Mouse (Mus musculus): ENCODE measurements around the gene Ftsj1.

Ftsj1 gene

DNA sequence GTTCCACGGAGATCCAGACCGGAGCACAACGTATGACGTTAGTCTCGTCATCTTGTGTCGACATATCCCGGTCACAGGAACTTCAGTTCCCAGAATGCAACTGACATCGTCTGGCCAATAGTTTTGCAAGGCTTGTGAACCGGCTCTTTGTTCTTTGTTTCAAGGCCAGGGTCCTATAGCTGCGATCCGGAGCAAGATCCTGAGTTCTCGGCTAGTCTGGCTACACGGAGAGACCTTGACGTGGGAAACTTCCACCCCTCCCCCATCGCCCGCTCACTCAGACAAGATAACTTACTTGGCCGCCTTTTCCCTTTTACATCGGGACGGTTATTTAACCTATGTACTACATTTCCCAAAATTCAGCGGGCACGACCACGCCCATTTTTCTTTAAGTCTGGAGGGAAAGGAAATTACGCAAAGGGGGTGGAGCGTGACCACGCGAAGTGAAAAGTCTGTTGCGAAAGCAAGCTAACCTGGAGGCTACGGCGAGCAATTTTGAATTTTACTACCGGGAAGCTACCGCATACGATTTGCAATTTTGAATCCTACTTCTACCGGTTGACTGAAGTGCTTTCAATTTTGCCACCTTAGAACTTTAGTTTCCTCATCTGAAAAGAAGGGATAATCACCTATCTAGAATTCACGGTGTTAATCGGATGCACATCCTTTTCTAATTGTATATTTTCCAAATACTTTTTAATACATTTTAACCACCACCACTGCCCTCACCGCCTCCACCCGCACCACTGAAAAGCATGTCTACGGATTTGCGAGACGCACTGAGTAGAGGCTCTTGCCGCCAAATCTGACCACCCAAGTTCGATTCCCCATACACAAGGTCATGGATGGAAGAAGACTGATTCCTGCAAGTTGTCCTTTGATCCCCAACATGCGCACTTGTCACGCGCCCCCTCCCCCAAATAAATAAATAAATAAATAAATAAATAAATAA, at the start of gene Ftsj1:
Ftsj1 (minus strand) TSS at position 73 of the 952 bp plus-strand sequence.
- in situ Hi-C loops (cut with MseI, MboI) = loop anchor here in 1 of 2 experiments (10.0 kb wide), 1 partner anchor 58 kb away; the partner anchor contains the start of gene Ebp

DNA sequence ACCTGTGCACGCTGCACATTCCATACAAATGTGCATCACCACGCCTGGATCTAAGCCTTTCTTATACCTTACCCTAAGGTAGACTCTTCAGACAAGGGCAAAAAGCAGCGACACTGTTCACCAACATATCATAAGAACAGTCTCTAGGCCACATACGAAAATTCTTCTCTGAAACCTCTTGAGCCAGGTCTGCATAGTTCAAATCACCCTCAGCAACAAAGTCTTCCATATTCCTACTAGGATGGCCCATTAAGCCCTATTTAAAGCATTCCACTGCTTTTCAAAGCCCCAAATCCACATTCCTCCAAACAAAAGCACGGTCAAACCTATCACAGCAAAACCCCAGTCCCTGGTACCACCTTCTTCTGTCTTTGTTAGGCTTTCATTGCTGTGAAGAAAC, 36.4 kb upstream of the Ftsj1 start:
- in situ Hi-C loops (cut with MseI, MboI) = no loop called here

DNA sequence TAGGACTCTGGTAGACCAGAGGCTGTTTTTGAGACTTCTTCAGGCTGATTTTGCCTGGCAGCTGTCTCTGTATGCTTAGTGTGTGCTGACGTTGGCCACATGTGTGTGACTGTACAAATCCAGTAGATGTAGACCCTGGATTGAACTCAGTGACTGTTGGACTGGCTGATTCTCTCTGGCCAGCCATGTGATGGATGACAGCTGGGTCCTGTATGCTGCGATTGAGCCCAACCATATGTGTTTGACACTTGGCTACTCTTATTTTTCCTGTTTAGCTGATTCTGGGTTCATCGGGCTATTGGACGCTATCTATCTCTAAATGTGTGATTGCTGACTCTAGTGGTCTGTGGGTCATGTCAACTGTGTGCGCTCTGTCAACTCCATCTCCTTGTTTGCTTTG, 21.9 kb upstream of the Ftsj1 start:
- in situ Hi-C loops (cut with MseI, MboI) = no loop called here

DNA sequence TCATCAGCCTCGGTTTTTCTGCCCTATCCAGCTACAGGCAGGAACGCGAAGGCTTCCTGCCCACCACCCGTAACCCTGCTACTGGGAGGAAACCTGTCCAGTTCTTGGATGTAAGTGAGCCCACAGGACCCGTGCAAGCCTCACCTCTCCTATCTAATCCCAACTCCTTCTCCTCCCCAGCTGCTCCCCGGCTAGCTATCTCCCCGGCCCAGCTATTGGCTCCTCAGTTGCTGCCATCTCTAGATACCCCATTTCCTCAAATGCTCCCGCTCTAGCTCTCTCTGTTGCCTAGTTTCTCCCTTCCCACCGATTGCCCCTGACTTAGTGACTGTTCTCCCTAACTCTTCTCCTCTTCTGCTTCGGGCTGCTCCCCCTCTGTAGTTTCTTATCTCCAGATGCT, 19.8 kb upstream of the Ftsj1 start:
- in situ Hi-C loops (cut with MseI, MboI) = no loop called here

DNA sequence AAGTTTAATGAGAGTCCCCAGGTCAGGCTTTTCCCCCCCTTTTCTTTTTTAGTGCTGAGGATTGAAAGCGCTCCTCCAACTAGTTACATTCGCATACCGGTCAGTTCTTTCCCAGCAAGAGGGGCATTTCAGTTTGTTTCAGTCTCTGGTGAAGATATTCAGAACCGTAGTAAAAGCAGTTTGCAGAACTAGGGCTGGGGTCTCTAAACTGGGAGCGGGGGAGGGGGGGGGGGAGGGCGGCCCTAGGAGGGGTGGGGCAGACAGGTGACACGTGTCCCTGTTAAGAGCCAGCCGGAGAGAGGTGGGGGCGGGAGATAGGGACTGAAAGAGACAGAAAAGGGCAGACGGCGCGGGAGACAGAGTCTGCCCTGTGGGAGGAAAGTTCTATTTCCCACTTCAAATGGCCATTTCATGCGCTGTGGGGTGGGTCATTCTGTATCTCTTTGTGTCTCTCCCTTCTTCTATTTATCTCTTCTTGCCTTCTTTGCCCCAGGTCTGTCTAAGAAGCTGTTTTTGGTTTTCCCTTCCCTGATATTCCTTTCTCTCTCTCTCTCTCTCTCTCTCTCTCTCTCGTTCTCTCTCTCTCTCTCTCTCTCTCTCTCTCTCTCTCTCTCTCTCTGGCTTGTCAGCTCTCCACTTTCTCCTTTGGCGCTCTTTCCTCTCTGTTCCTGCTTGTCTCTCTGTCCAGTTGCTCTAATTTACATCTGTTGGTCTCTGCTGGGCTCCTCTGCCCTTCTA, 19.0 kb upstream of the Ftsj1 start, which contains the start of gene Slc38a5:
Slc38a5 (plus strand) TSS at position 51 of the 738 bp plus-strand sequence.
- in situ Hi-C loops (cut with MseI, MboI) = no loop called here

DNA sequence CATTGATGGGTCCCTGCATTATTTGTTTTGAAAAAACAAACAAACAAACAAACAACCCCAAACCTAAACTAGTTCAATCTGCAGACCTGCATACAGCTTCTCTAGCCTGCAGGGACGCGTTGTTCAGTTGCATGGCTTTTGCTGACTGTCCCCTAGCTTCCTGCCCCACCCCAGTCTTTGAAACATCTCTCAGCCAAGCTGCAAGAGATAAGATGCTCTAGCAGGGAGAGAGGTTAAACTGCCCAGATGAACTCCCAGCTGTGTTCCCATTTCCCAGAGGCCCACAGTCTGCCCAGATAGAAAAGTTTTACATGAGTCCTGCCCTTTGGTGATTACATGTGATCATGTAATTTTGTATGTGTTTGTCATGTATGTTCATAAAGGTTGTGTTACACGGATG, 12.0 kb upstream of the Ftsj1 start:
- in situ Hi-C loops (cut with MseI, MboI) = no loop called here

DNA sequence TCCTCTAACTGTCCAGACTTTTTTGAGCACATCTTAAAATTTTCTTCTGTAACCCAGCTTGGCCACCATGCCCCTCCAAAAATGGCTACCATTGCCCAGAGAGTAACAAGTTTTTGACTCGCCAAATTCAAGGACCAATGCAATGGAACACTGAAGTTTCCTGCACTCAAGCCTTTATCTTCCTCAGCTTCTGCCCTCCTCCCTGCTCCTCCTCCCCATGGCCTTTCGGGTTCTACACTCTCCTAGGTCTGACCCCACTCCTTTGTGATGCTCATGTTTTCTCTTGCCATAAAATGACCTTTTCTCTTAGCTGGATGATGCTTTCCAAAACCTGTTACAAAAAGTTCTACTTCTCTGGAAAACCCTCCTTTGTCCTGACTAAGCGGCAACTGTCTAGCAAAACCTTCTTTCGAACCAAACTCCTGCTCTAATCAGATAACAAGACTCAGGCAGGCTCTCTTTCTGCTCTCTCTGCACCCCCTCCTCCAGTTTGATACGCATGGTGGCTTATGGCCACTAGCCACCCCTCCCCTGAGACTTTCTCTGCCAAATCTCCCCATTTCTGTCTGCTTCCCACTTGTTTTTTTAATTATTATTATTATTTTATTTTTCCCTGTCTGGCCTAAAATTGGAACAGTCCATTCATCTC, 11.1 kb upstream of the Ftsj1 start:
- in situ Hi-C loops (cut with MseI, MboI) = no loop called here

DNA sequence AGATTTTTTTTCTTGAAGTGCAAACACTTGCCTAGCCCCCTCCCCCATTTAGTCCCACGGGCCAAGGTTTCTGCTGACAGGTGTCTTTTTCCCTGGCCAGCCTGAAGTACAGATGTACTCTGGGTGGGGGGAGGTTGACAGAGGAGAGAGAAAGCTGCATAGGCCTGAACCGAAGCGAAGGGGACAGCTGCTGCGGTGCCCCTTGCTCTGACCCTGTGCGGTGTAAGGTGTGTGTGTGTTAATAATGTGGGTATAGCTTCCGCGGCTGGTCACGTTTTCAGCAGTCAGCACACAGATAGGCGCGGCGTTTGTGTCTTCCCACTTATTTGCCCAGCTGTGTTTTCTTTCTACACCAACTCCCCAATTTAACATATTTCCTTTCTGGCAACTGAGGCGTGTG, 7.3 kb upstream of the Ftsj1 start:
- in situ Hi-C loops (cut with MseI, MboI) = loop anchor here in 1 of 2 experiments (10.0 kb wide), 1 partner anchor 65 kb away; the partner anchor contains the start of gene Ebp

DNA sequence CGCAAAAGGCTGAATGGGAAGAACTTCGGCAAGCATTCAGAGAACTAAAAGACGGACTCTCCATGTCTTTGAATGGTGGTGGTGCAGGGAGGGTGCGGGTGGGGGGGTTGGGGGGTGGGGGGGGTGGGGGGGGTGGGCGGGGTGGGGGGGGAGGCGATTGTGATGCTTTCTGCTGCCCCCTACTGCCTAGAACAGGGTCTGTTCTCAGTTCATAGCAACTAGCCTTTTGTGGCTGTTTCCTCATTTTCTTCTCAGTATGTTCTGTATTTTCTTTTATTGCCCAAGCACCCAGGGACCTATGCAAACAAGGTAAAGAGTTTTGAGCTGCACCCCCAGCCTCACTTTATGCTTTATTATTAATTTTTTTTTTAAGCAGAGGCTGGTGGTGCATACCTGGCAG, 3.6 kb upstream of the Ftsj1 start:
- in situ Hi-C loops (cut with MseI, MboI) = loop anchor here in 1 of 2 experiments (10.0 kb wide), 1 partner anchor 61 kb away; the partner anchor contains the start of gene Ebp

DNA sequence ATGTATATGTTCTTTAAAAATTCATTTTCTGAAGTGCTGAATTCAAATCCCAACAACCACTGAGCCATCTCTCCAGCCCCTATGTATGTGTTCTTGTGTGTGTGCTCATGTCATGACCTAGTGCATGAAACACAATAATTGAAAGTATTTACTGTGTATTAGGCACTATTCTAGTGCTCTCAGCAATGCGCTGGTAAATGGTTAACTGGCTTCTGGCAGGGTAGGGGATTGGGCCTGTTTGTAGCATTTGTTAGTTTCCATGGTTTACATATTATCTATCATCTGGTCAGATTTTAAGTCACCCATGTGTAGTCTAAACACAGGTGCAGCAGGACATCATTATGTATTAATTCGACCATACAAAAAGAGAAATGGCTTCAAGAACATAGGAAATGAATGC, 1.5 kb upstream of the Ftsj1 start:
- in situ Hi-C loops (cut with MseI, MboI) = loop anchor here in 1 of 2 experiments (10.0 kb wide), 1 partner anchor 59 kb away; the partner anchor contains the start of gene Ebp

DNA sequence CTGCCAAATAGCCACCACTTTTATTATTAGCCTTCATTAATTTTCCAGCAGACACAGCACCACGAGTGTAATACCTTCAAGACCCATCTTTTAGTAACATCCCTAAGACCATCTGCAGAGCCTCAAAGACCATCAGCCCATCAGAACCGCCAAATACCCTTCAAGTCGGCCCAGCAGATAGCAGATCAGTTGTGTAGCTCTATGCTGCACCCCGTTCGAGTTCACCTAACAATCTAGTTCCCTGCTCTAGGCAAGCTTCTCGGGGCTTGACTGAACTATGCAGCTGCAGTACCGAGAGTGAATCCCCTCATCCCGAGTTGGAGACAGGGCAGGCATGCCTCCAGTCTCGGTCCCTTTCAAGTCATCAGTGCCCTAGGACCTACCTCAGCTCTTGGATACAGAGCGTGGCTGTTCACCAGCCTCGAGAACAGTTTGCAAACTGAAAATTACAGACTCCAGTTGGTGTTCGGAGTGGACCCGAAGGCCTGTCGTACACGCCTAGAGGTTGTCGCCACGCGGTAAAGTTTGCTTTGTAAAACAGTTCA, 345 bp downstream of the Ftsj1 start:
- in situ Hi-C loops (cut with MseI, MboI) = loop anchor here in 1 of 2 experiments (10.0 kb wide), 1 partner anchor 57 kb away; the partner anchor contains the start of gene Ebp

DNA sequence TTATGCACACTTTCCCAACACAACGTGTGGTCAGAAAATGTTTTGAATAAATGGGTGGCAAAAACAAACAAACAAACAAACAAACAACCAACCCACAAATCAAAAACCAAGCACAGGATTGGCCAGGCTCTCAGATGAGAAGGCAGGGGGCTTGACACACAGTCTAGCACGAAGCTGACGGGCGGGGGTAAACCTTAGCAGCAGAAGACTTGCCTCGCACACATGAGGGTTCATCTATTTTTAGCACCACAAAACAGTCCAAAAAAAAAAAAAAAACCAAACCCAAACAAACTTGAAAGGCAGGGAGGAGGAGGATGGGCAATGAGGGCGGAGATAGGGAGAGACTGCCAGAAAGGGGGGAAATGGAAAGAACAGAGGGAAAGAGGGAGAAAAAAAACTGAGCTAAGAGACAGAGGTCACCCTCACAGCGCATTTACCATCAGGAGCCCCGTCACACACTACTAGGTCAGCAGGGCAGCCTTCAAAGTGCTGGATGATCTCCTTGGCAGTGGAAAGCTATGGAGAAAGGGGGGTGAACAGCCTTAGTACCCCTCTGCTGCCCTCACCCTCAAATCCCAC, 3.6 kb downstream of the Ftsj1 start:
- in situ Hi-C loops (cut with MseI, MboI) = no loop called here

DNA sequence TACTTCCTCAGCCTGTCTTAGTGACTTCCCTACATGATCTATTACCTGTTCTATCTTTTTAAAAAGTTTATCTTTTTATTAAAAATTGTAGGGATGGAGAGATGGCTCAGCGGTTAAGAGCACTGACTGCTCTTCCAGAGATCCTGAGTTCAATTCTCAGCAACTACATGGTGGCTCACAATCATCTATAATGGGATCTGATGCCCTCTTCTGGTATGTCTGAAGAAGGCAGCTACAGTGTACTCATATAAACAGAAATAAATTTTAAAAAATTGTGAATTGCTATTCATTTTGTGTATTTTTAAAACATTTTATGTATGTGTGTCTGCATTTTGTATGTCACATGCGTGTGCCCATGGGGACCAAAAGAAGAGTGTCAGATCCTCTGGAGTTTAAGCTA, 4.5 kb downstream of the Ftsj1 start:
- in situ Hi-C loops (cut with MseI, MboI) = no loop called here

DNA sequence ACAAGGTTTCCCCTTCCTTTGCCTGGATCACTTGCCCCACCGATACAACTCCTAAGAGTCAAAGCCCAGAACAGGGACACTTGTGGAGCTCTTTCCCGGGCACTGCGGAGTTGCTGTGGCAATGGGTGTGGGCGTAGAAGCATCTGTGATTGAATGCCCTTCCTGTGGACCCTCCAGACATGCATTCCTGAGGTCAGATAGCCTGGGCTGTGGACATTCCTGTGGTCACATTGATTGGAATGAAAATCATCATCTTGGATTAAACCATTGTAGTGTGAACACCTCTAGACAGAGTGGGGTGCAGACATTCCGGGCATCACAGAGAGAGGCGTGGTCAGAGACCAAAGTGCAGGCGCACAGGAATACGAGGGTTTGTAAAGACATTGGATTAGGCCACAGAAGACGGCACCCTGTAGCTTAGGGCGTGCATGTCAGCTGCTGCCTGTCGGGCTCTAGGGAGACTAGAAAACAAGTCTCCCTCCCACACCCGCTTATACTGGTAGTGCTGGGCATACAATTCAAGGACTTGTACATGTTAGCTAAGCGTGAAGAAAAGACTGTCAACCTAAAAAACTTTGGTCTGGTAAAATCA, 13.3 kb downstream of the Ftsj1 start:
- in situ Hi-C loops (cut with MseI, MboI) = no loop called here

DNA sequence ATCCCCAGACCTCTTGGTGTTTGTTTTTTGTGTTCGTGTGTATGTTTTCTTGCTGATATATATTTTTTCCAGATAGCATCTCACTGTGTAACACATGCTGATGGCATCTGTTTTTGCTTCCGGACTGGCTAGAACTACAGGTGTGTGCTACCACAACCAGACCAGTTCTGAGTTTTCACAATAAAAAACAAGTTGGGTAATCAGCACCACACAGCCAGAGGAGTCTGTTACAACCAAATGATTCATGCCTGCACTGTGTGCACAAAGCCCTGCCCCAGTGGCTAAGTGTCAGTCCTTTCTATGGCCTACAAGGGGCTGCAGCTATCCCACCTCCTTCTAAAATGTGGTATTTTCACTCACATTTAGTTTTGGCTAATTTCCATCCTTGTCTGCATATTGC, 15.5 kb downstream of the Ftsj1 start:
- in situ Hi-C loops (cut with MseI, MboI) = no loop called here

DNA sequence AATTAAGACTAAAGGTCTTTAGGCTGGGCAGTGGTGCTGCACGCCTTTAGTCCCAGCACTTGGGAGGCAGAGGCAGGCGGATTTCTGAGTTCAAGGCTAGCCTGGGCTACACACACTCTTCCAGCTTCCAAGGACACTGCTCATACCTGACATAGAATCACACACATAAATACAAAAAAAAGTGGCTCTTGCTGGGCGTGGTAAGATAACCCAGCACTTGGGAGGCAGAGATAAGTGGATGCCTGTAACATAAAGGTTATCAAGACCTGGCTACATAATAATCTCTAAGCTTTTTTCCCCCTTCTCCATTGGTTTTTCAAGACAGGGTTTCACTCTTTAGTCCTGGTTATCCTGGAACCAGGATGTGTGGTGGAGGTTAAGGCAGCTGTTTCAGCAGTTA, 18.6 kb downstream of the Ftsj1 start:
- in situ Hi-C loops (cut with MseI, MboI) = no loop called here

DNA sequence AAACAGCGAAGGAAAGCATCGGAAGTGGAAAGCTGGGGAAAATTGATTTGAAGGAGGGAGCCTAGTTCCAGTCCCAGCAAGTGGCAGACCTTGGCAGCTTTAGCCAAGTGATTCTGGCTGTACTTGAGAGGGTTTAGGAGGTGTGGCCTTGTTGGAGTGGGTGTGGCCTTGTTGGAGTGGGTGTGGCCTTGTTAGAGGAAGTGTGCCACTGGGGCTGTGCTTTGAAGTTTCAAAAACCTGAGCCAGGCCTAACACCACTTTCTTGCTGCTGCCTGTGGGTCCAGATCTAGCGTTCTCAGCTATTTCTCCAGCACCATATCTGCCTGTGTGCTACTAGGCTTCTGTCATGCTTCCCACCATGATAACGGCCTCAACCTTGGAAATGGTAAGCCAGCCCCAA, 21.9 kb downstream of the Ftsj1 start:
- in situ Hi-C loops (cut with MseI, MboI) = no loop called here

DNA sequence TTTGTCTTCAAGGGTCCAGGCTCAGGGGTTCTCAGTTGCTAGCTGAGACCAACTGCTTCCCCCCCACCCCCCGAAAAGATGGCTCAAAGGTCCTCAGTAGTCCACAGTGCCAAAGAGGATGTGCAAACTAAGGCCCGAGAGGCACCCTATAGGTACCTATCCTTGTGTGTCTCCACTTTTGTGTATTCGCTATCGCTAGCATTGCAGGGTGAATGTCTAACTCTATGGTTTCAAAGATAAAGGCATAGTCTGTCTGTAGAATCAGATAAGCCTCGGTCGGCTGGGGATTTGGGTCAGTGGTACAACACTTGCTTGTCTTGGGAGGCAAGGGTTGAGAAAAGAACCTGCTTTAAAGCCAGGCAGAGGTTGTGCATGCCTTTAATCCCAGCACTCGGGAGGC, 28.7 kb downstream of the Ftsj1 start:
- in situ Hi-C loops (cut with MseI, MboI) = no loop called here

DNA sequence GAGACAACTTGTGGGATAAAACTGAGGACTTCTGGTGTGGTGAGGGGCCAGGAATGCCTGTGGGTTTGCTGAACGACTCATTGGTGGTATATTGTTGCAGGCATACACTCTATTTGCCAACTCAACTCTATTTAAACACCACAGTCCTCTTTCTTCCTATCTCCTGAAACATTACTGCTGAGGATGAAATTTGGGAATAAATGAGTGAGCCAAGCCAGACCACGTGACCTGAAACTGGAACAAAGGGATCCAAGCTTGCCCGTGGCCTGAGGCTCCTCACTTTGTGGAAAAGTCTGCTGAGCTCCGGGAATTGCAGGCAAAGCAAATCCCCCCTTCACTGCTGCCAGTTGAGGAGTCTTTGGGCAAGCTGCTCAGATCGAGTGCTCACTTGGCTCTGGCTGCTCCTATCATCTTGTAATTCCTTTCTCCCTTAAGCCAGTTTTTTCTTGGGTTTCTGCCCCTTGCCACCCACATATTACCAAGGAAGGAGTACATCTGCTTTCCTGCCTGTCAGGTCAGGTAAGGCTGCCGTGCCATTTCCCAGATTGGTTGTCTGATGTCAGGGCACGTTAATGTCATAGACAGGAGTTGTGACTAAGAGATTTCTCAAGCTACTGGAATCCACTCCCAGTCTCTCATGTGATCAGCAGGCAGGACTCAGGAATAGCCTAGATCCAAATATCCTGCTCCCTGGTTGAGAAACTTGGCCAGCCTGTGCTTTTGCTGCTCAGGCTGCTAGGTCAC, 29.4 kb downstream of the Ftsj1 start:
- in situ Hi-C loops (cut with MseI, MboI) = no loop called here

DNA sequence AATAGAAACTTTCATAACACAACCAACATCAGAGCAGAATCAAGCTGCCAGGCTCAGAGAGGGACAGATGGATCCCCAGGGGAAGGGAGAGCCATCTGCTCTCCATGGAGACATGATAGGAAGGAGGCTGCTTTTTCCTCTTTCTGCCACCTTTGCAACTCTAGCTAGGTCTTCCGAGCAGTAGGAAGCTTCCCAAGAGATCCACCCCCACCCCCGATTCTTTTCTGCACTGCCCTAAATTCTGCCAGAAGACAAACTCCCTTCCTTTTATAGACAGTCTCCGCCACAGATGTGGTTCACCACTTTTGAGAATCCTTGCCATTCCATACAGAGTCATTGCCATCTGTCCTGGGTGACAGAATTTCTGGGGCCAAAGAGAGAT, 29.9 kb downstream of the Ftsj1 start:
- in situ Hi-C loops (cut with MseI, MboI) = no loop called here
